Mouse (Mus musculus): ENCODE measurements around the gene Pcif1. TPM values are rescaled to one million over a fixed set of nuclear protein-coding genes. Genes with fewer than 3 reads are reported as not detected.
"Not testable (repeated sequence)": the region's sequence is repeated elsewhere in the genome, so short reads cannot be mapped to it uniquely, and the experiment has no call there.

Pcif1 gene
- polyA plus RNA-seq, 1 experiment from 2014 or later = 75.3 TPM

GRCm38 (mm10) chr2:164877376-164878215, 1.5 kb upstream of the Pcif1 start:
- 0 out of 2 replicates have a peak overlapping the region, but pooled peaks have one; percentile 99 for H3K9ac ChIP-seq (ENCODE audit: low read length)
- peak overlapping the region; percentile 99 for H3K27ac ChIP-seq (ENCODE audit: low read length)
- ATAC-seq (ENCODE audit: low read depth); H3K9me3 ChIP-seq (ENCODE audit: control insufficient read depth, low read length); H3K36me3 ChIP-seq (ENCODE audit: control insufficient read depth, insufficient read depth, low read length); H3K27me3 ChIP-seq (ENCODE audit: control insufficient read depth, insufficient read depth, low read depth, low read length): not testable (repeated sequence)
- peak overlapping the region; percentile 79 for H3K4me3 ChIP-seq (ENCODE audit: low read length)
- peaks cover 22% of the 10 kb centered on the region for H3K4me1 ChIP-seq (replicated peaks; ENCODE audit: control insufficient read depth, insufficient read depth, low read length)
- H3K4me2 ChIP-seq (ENCODE audit: low read depth, low read length) = peak overlapping the region; percentile 62
- 69% methylated on average over 11 of the region's 11 CpGs for WGBS

GRCm38 (mm10) chr2:164878509-164879227, 436 bp upstream of the Pcif1 start:
- Histone ChIP-seq H3K4me2 (ENCODE audit: low read depth, low read length) (peak overlapping the region; percentile 62), H3K9me3 (ENCODE audit: control insufficient read depth, low read length) (no peaks in the 10 kb centered on the region), H3K9ac (ENCODE audit: low read length) (peak overlapping the region; percentile 99), H3K27ac (ENCODE audit: low read length) (peak overlapping the region; percentile 99), H3K27me3 (ENCODE audit: control insufficient read depth, insufficient read depth, low read depth, low read length) (no peaks in the 10 kb centered on the region), H3K4me3 (ENCODE audit: low read length) (peak overlapping the region; percentile 79), H3K36me3 (ENCODE audit: control insufficient read depth, insufficient read depth, low read length) (peaks cover 7% of the 10 kb centered on the region), H3K4me1 (replicated peaks; ENCODE audit: control insufficient read depth, insufficient read depth, low read length) (peaks cover 22% of the 10 kb centered on the region)
- peak; percentile 26 for ATAC-seq (ENCODE audit: low read depth)
- WGBS = 1% methylated on average over 28 of the region's 28 CpGs

- ATAC-seq (ENCODE audit: low read depth) = peak; percentile 90
- no peaks in the 10 kb centered on the region for H3K27me3 ChIP-seq (ENCODE audit: control insufficient read depth, insufficient read depth, low read depth, low read length)
- peaks cover 14% of the 10 kb centered on the region for H3K4me1 ChIP-seq (replicated peaks; ENCODE audit: control insufficient read depth, insufficient read depth, low read length)
- H3K4me3 ChIP-seq (ENCODE audit: low read length) = peak overlapping the region; percentile 79
- H3K9ac ChIP-seq (ENCODE audit: low read length) = peak overlapping the region; percentile 99
- peaks cover 15% of the 10 kb centered on the region for H3K36me3 ChIP-seq (ENCODE audit: control insufficient read depth, insufficient read depth, low read length)
- peak overlapping the region; percentile 99 for H3K27ac ChIP-seq (ENCODE audit: low read length)
- H3K9me3 ChIP-seq (ENCODE audit: control insufficient read depth, low read length) = no peaks in the 10 kb centered on the region
- 0% methylated on average over 34 of the region's 72 CpGs for WGBS
- H3K4me2 ChIP-seq (ENCODE audit: low read depth, low read length) = peak overlapping the region; percentile 75
These were observed 619 bp downstream of the Pcif1 start for GRCm38 (mm10) chr2:164879568-164880277.

- WGBS = 79% methylated on average over 9 of the region's 9 CpGs
- Histone ChIP-seq H3K9me3 (ENCODE audit: control insufficient read depth, low read length) (no peaks in the 10 kb centered on the region), H3K9ac (ENCODE audit: low read length) (no peak overlapping the region), H3K27ac (ENCODE audit: low read length) (no peak overlapping the region), H3K27me3 (ENCODE audit: control insufficient read depth, insufficient read depth, low read depth, low read length) (no peaks in the 10 kb centered on the region), H3K4me2 (ENCODE audit: low read depth, low read length) (no peak overlapping the region), H3K36me3 (ENCODE audit: control insufficient read depth, insufficient read depth, low read length) (peaks cover 37% of the 10 kb centered on the region), H3K4me3 (ENCODE audit: low read length) (no peak overlapping the region), H3K4me1 (replicated peaks; ENCODE audit: control insufficient read depth, insufficient read depth, low read length) (peaks cover 17% of the 10 kb centered on the region)
- ATAC-seq (ENCODE audit: low read depth) = no peak
These were observed 3.5 kb downstream of the Pcif1 start for GRCm38 (mm10) chr2:164882619-164883018.

- H3K9ac ChIP-seq (ENCODE audit: low read length) = no peak overlapping the region
- 27% methylated on average over 7 of the region's 7 CpGs for WGBS
- peaks cover 67% of the 10 kb centered on the region for H3K36me3 ChIP-seq (ENCODE audit: control insufficient read depth, insufficient read depth, low read length)
- ATAC-seq (ENCODE audit: low read depth) = peak; percentile 73
- no peaks in the 10 kb centered on the region for H3K9me3 ChIP-seq (ENCODE audit: control insufficient read depth, low read length)
- no peak overlapping the region for H3K4me2 ChIP-seq (ENCODE audit: low read depth, low read length)
- no peaks in the 10 kb centered on the region for H3K27me3 ChIP-seq (ENCODE audit: control insufficient read depth, insufficient read depth, low read depth, low read length)
- H3K27ac ChIP-seq (ENCODE audit: low read length) = 0 out of 2 replicates have a peak overlapping the region, but pooled peaks have one; percentile 5
- H3K4me1 ChIP-seq (replicated peaks; ENCODE audit: control insufficient read depth, insufficient read depth, low read length) = peaks cover 7% of the 10 kb centered on the region
- no peak overlapping the region for H3K4me3 ChIP-seq (ENCODE audit: low read length)
These were observed 6.7 kb downstream of the Pcif1 start for GRCm38 (mm10) chr2:164885788-164886187.

- 91% methylated on average over 10 of the region's 10 CpGs for WGBS
- H3K27me3 ChIP-seq (ENCODE audit: control insufficient read depth, insufficient read depth, low read depth, low read length) = no peaks in the 10 kb centered on the region
- peaks cover 6% of the 10 kb centered on the region for H3K4me1 ChIP-seq (replicated peaks; ENCODE audit: control insufficient read depth, insufficient read depth, low read length)
- H3K27ac ChIP-seq (ENCODE audit: low read length) = no peak overlapping the region
- H3K36me3 ChIP-seq (ENCODE audit: control insufficient read depth, insufficient read depth, low read length) = peaks cover 75% of the 10 kb centered on the region
- H3K4me2 ChIP-seq (ENCODE audit: low read depth, low read length) = no peak overlapping the region
- no peaks in the 10 kb centered on the region for H3K9me3 ChIP-seq (ENCODE audit: control insufficient read depth, low read length)
- H3K9ac ChIP-seq (ENCODE audit: low read length) = no peak overlapping the region
- no peak for ATAC-seq (ENCODE audit: low read depth)
- H3K4me3 ChIP-seq (ENCODE audit: low read length) = no peak overlapping the region
These were observed 7.5 kb downstream of the Pcif1 start for GRCm38 (mm10) chr2:164886617-164887016.

- Histone ChIP-seq H3K9me3 (ENCODE audit: control insufficient read depth, low read length) (no peaks in the 10 kb centered on the region), H3K27me3 (ENCODE audit: control insufficient read depth, insufficient read depth, low read depth, low read length) (no peaks in the 10 kb centered on the region), H3K27ac (ENCODE audit: low read length) (no peak overlapping the region), H3K4me2 (ENCODE audit: low read depth, low read length) (no peak overlapping the region), H3K4me3 (ENCODE audit: low read length) (no peak overlapping the region), H3K9ac (ENCODE audit: low read length) (no peak overlapping the region), H3K36me3 (ENCODE audit: control insufficient read depth, insufficient read depth, low read length) (peaks cover 88% of the 10 kb centered on the region), H3K4me1 (replicated peaks; ENCODE audit: control insufficient read depth, insufficient read depth, low read length) (peaks cover 6% of the 10 kb centered on the region)
- 73% methylated on average over 12 of the region's 12 CpGs for WGBS
- ATAC-seq (ENCODE audit: low read depth) = no peak
These were observed 9.9 kb downstream of the Pcif1 start for GRCm38 (mm10) chr2:164888996-164889395.

GRCm38 (mm10) chr2:164889960-164890359, 10.9 kb downstream of the Pcif1 start:
- 86% methylated on average over 2 of the region's 2 CpGs for WGBS
- no peak overlapping the region for H3K27ac ChIP-seq (ENCODE audit: low read length)

More at GRCm38 (mm10) chr2:164889960-164890359, 10.9 kb downstream of the Pcif1 start:
- H3K4me2 ChIP-seq (ENCODE audit: low read depth, low read length) = no peak overlapping the region
- H3K9ac ChIP-seq (ENCODE audit: low read length) = no peak overlapping the region
- no peaks in the 10 kb centered on the region for H3K9me3 ChIP-seq (ENCODE audit: control insufficient read depth, low read length)
- H3K4me1 ChIP-seq (replicated peaks; ENCODE audit: control insufficient read depth, insufficient read depth, low read length) = peaks cover 6% of the 10 kb centered on the region
- H3K36me3 ChIP-seq (ENCODE audit: control insufficient read depth, insufficient read depth, low read length) = peaks cover 87% of the 10 kb centered on the region
- no peaks in the 10 kb centered on the region for H3K27me3 ChIP-seq (ENCODE audit: control insufficient read depth, insufficient read depth, low read depth, low read length)
- no peak overlapping the region for H3K4me3 ChIP-seq (ENCODE audit: low read length)
- ATAC-seq (ENCODE audit: low read depth) = no peak

Measured in lung, embryonic 16.5 days (tissue).